Mouse (Mus musculus) olfactory bulb, adult 2 months (tissue): Measurements from ENCODE around the gene Gpr161. TPM values are rescaled to one million over a fixed set of nuclear protein-coding genes. Genes with fewer than 3 reads are reported as not detected.

ENCODE experiments used
- H3K27ac ChIP-seq: fragments of 200-500 bp; 2 replicates; pipeline ENCODE4 v1.5.1; 2012; ENCODE audit warnings: low read depth, low read length; ENCODE audit not compliant: insufficient read depth
- H3K4me1 ChIP-seq: fragments of 200-500 bp; 2 replicates; pipeline ENCODE4 v1.6.1; 2012; ENCODE audit warnings: low read length; ENCODE audit not compliant: control insufficient read depth, insufficient read depth
- H3K4me3 ChIP-seq: fragments of 200-500 bp; 2 replicates; pipeline ENCODE4 v1.5.1; 2012; ENCODE audit warnings: mild to moderate bottlenecking, low read depth, low read length, moderate library complexity; ENCODE audit not compliant: insufficient read depth
- CTCF ChIP-seq: fragments of 200-500 bp; IDR thresholded peaks from 2 replicates; pipeline ENCODE4 v1.5.1; 2012; ENCODE audit warnings: low read depth, mild to moderate bottlenecking, low read length, moderate library complexity; ENCODE audit not compliant: insufficient read depth
- POLR2A ChIP-seq: fragments of 200-500 bp; IDR thresholded peaks from 2 replicates; pipeline ENCODE4 v1.6.1; 2012; ENCODE audit warnings: mild to moderate bottlenecking, low read depth, low read length, moderate library complexity; ENCODE audit not compliant: insufficient read depth
- WGBS: fragments of 180-500 bp; shearing (Covaris S2); methylation state at CpG from one replicate; pipeline ENCODE4 v1.1.7; 2018; 5-methylcytosine and 5-hydroxymethylcytosine counted together
- polyA plus RNA-seq: library from polyadenylated mRNA; stranded (reverse); fragments of >200 nt; gene quantifications from 2 replicates; pipeline ENCODE4 v1.2.4, GENCODE M21; 2012; ENCODE audit warnings: low replicate concordance; ENCODE audit not compliant: missing spikeins, insufficient read depth, insufficient read length

The Gpr161 gene
- polyA plus RNA-seq, 1 experiment = not detected

GRCm38 (mm10) chr1:165302455-165303208 lies 7.0 kb downstream of the Gpr161 start:
- WGBS = 57% methylated on average over 13 of the region's 13 CpGs
- no peak overlapping the region for H3K4me3 ChIP-seq
- TF ChIP-seq CTCF (no peak), POLR2A (no peak)
- H3K27ac ChIP-seq = no peak overlapping the region
- H3K4me1 ChIP-seq = peaks cover 5% of the 10 kb centered on the region

- TF ChIP-seq POLR2A (no peak), CTCF (no peak)
- no peak overlapping the region for H3K27ac ChIP-seq
- H3K4me3 ChIP-seq = no peak overlapping the region
- H3K4me1 ChIP-seq = peaks cover 5% of the 10 kb centered on the region
- 84% methylated on average over 6 of the region's 6 CpGs for WGBS
These were observed 7.6 kb downstream of the Gpr161 start for GRCm38 (mm10) chr1:165303209-165303608.

GRCm38 (mm10) chr1:165304341-165304740 lies 8.8 kb downstream of the Gpr161 start:
- Histone ChIP-seq H3K4me1 (peaks cover 5% of the 10 kb centered on the region), H3K4me3 (no peak overlapping the region), H3K27ac (no peak overlapping the region)
- 93% methylated on average over 7 of the region's 7 CpGs for WGBS
- no peak for TF ChIP-seq POLR2A
- no peak for TF ChIP-seq CTCF

GRCm38 (mm10) chr1:165308180-165308579 lies 12.6 kb downstream of the Gpr161 start:
- no peaks in the 10 kb centered on the region for H3K4me1 ChIP-seq
- H3K4me3 ChIP-seq = no peak overlapping the region
- TF ChIP-seq POLR2A (no peak), CTCF (no peak)
- H3K27ac ChIP-seq = no peak overlapping the region
- WGBS = 82% methylated on average over 11 of the region's 11 CpGs

GRCm38 (mm10) chr1:165316361-165316760 lies 20.8 kb downstream of the Gpr161 start:
- H3K27ac ChIP-seq = no peak overlapping the region
- 39% methylated on average over 11 of the region's 11 CpGs for WGBS

GRCm38 (mm10) chr1:165320141-165320934 lies 24.7 kb downstream of the Gpr161 start:
- no peak overlapping the region for H3K27ac ChIP-seq
- TF ChIP-seq POLR2A (no peak), CTCF (peak; percentile 85)
- WGBS = 48% methylated on average over 10 of the region's 10 CpGs
- peaks cover 4% of the 10 kb centered on the region; the same call in 1 of the 2 replicates for H3K4me1 ChIP-seq
- no peak overlapping the region for H3K4me3 ChIP-seq

More at GRCm38 (mm10) chr1:165316361-165316760, 20.8 kb downstream of the Gpr161 start:
- Histone ChIP-seq H3K4me3 (no peak overlapping the region), H3K4me1 (peaks cover 4% of the 10 kb centered on the region; the same call in 1 of the 2 replicates)
- TF ChIP-seq CTCF (no peak), POLR2A (no peak)

GRCm38 (mm10) chr1:165321393-165321861 lies 25.8 kb downstream of the Gpr161 start:
- H3K4me3 ChIP-seq = no peak overlapping the region
- WGBS = 61% methylated on average over 13 of the region's 13 CpGs
- H3K4me1 ChIP-seq = peaks cover 2% of the 10 kb centered on the region; the same call in 1 of the 2 replicates
- no peak overlapping the region for H3K27ac ChIP-seq
- no peak for TF ChIP-seq POLR2A
- TF ChIP-seq CTCF = no peak

GRCm38 (mm10) chr1:165321891-165322290 lies 26.3 kb downstream of the Gpr161 start:
- no peaks in the 10 kb centered on the region for H3K4me1 ChIP-seq
- H3K4me3 ChIP-seq = no peak overlapping the region
- 79% methylated on average over 7 of the region's 7 CpGs for WGBS
- H3K27ac ChIP-seq = no peak overlapping the region
- TF ChIP-seq CTCF = no peak
- no peak for TF ChIP-seq POLR2A

GRCm38 (mm10) chr1:165322934-165323333 lies 27.3 kb downstream of the Gpr161 start:
- WGBS = 78% methylated on average over 7 of the region's 7 CpGs
- H3K4me3 ChIP-seq = no peak overlapping the region
- no peak for TF ChIP-seq POLR2A
- TF ChIP-seq CTCF = no peak

More at GRCm38 (mm10) chr1:165322934-165323333, 27.3 kb downstream of the Gpr161 start:
- peaks cover 2% of the 10 kb centered on the region for H3K4me1 ChIP-seq
- no peak overlapping the region for H3K27ac ChIP-seq
